Mouse (Mus musculus) induced T-regulatory cell, adult 2 months (primary cell): Measurements from ENCODE around the gene Sgsm3.

ENCODE experiments used
- DNase-seq: peaks from one replicate; pipeline ENCODE4 v3.0.0-alpha.2; 2012; ENCODE audit warnings: low read depth

Sgsm3 gene

GRCm38 (mm10) chr15:81026901-81027300 is 49.3 kb downstream of the Sgsm3 start:
- DNase-seq, result no peak

GRCm38 (mm10) chr15:81027378-81028173 is 50.0 kb downstream of the Sgsm3 start:
- peak; percentile 91 for DNase-seq

GRCm38 (mm10) chr15:81030891-81031425 is 53.4 kb downstream of the Sgsm3 start:
- no peak for DNase-seq

GRCm38 (mm10) chr15:81031611-81032010 is 54.0 kb downstream of the Sgsm3 start:
- DNase-seq, result no peak

GRCm38 (mm10) chr15:81032941-81033629 is 55.5 kb downstream of the Sgsm3 start:
- DNase-seq, result peak; percentile 62

- no peak for DNase-seq
Measured at GRCm38 (mm10) chr15:81034119-81034518, 56.6 kb downstream of the Sgsm3 start.

- DNase-seq, result peak; percentile 53
Measured at GRCm38 (mm10) chr15:81035417-81036162, 58.0 kb downstream of the Sgsm3 start.

- DNase-seq, result no peak
Measured at GRCm38 (mm10) chr15:81038419-81038818, 60.9 kb downstream of the Sgsm3 start.

- no peak for DNase-seq
Measured at GRCm38 (mm10) chr15:81041767-81042166, 64.2 kb downstream of the Sgsm3 start.

- peak; percentile 73 for DNase-seq
Measured at GRCm38 (mm10) chr15:81042276-81042931, 64.8 kb downstream of the Sgsm3 start.

- DNase-seq, result peak; percentile 88
Measured at GRCm38 (mm10) chr15:81044446-81044845, 66.9 kb downstream of the Sgsm3 start.

- DNase-seq, result peak; percentile 84
Measured at GRCm38 (mm10) chr15:81045336-81045735, 67.8 kb downstream of the Sgsm3 start.

GRCm38 (mm10) chr15:81046061-81046460 is 68.5 kb downstream of the Sgsm3 start:
- DNase-seq, result no peak

GRCm38 (mm10) chr15:81047497-81047896 is 69.9 kb downstream of the Sgsm3 start:
- DNase-seq, result no peak

- DNase-seq, result peak; percentile 80
Measured at GRCm38 (mm10) chr15:81049401-81050053, 72.0 kb downstream of the Sgsm3 start.

- DNase-seq, result no peak
Measured at GRCm38 (mm10) chr15:81050488-81050887, 72.9 kb downstream of the Sgsm3 start.

- DNase-seq, result no peak
Measured at GRCm38 (mm10) chr15:81052491-81052890, 74.9 kb downstream of the Sgsm3 start.

- DNase-seq, result no peak
Measured at GRCm38 (mm10) chr15:81055488-81055887, 77.9 kb downstream of the Sgsm3 start.

GRCm38 (mm10) chr15:81057736-81058135 is 80.2 kb downstream of the Sgsm3 start:
- DNase-seq, result no peak

GRCm38 (mm10) chr15:81060975-81061374 is 83.4 kb downstream of the Sgsm3 start:
- peak; percentile 51 for DNase-seq
